20 mouse cellular contexts compared by ENCODE assay signal in genomic region chr6:43434365-43434764, GRCm38 (mm10).
"Had no signal": no experiment of that assay in that cellular context is flagged by ENCODE, and none has a peak within 500 bp of the region (broad histone marks: within the 10 kb centered on the region; RNA-seq: fewer than 3 reads in every experiment).

No protein-coding gene starts in this region.

- H3K9me3 ChIP-seq: megakaryocyte, embryonic 14.5 days; midbrain, embryonic 12.5 days; neural tube, embryonic 13.5 days; neural tube, embryonic 15.5 days had no signal

- H3K27me3 ChIP-seq: megakaryocyte, embryonic 14.5 days; midbrain, embryonic 12.5 days; neural tube, embryonic 13.5 days; neural tube, embryonic 15.5 days had no signal

- ATAC-seq: liver, postnatal 0 days; midbrain, embryonic 16.5 days had no signal

- H3K4me1 ChIP-seq: midbrain, embryonic 12.5 days; neural tube, embryonic 13.5 days had no signal

- H3K36me3 ChIP-seq: midbrain, embryonic 12.5 days; neural tube, embryonic 13.5 days; neural tube, embryonic 15.5 days had no signal

- DNase-seq: liver, postnatal 0 days; lung, embryonic 14.5 days; lung, postnatal 14 days; lung, postnatal 36 days; midbrain, embryonic 14.5 days; retina, postnatal 1 day; right cerebral cortex, adult 18-20 months; right cerebral cortex, postnatal 25 days; right cerebral cortex, postnatal 4 days; spleen, adult 18-20 months; thymus, adult 18-20 months; thymus, postnatal 14 days; thymus, postnatal 36 days had no signal

- H3K4me3 ChIP-seq: megakaryocyte, embryonic 14.5 days; midbrain, embryonic 12.5 days; myocyte; neural tube, embryonic 13.5 days; neural tube, embryonic 15.5 days had no signal

- H3K9ac ChIP-seq: liver, postnatal 0 days; lung, embryonic 14.5 days; midbrain, embryonic 12.5 days; neural tube, embryonic 13.5 days; neural tube, embryonic 15.5 days had no signal

- H3K27ac ChIP-seq: macrophage; midbrain, embryonic 12.5 days; neural tube, embryonic 13.5 days; neural tube, embryonic 15.5 days had no signal
